Mouse (Mus musculus): ENCODE data around the gene Meis1.

The Meis1 gene

DNA sequence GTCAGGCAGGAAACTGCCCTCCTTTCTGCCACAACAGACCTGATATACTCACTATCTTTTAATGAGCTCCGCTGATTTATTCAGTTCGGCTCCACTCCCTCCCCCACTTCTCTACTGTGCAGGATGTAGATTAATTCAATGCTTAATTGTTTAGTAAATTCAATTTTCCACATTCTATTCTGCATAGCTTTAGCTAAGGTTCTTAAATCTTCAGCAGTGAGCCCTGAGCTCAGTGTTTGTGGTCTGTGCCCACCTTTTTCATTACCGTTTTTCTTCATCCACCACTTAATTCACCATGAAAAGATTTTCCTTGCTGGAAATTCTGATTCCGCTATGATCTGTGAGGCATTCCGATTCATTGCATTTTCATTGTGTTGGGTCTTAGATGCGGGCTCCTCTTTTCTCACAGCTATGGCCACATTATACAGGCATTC lies 28.5 kb downstream of the Meis1 start:
- no peak for DNase-seq (ENCODE audit: low read depth, low spot score)

DNA sequence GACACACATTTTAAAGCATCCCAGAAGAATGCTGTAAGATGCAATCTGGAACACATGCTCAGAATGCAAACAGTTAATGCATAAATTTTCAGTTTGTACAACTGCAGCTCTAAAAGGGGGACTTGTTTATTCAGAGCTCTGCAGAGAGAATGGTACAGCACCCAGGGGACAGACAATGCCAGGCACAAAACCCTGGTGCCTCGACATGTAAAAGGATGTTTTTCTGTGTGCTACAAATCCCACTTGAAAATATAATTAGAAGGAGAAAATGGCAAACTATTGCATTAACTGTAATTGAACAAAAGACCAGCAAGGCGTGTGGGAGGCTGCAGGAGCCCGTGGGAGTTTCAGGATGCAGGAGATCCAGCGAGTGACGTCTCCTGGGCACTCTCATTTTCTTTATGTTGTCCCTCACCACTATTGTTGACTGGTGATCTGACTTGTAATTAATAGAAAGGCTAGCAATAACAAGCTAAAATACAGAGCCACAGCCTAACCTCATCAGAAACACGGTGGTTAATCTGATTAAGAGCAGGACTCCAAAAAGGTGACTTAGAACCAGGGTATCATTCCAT lies 29.0 kb downstream of the Meis1 start:
- no peak for DNase-seq (ENCODE audit: low read depth, low spot score)

DNA sequence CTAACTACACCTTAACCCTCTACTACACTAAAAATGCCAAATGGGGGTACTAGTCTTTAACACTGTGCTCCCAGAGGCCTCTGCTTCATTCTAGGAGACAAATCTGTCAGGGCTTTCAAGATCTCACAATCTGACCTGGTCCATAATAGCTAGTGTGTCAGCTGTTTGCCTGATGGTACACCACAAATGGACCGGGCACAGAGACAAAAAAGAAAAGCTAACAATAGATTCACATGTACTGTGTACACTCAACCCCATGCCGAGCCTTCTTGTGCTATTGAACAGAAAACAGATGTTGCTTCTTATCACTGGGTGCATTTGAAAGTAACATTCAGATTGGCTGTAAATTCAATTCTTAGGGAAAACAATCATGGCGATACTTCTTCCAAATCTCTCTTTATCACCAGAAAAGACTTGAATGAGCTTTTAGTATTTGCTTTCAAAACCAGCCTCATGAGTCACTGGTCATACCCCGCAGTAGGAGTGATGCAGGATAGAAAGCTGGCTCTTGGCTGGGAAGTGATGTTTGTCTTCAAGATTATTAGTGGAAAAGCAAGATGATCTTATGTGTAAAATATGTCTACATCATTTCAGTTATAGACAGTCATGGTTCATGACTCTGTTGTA lies 30.0 kb downstream of the Meis1 start:
- no peak for DNase-seq (ENCODE audit: low read depth, low spot score)

DNA sequence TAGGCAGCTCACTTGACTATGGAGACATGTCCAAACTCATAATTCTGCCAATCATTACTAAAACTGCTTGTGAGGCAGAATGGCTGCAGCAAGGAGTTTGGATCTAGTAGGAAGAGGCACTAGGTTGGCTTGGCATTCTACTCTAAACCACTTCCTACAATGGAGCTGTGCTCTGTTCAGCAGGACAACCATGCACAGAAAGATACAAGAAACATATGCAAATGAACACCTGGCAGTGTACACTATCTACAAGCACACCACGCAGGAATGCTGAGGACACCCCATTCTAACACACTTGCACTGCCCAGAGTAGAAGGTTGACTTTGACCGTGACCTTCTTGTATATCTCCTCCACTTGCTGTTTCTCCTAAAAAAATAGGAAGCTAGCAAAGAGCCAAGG lies 35.0 kb downstream of the Meis1 start:
- DNase-seq (ENCODE audit: low read depth, low spot score) = no peak

DNA sequence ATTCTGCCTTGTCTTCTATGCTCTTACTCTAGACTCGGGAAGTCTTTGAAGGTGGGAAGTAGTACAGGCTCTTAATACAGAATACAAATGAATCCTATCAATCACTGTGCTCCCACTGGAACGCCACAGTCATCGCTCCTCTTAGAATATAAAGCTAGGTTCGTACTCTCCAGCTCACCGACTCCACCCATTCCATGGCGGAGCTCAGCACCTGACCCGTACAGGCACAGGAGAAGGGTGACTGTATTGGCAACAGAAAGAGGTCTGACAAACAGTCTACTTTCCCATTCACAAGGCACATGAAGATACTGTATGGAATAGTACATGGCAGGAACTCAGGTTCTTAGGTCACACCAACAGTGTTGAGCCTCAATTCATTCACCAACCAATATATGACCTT lies 35.5 kb downstream of the Meis1 start:
- DNase-seq (ENCODE audit: low read depth, low spot score) = no peak

DNA sequence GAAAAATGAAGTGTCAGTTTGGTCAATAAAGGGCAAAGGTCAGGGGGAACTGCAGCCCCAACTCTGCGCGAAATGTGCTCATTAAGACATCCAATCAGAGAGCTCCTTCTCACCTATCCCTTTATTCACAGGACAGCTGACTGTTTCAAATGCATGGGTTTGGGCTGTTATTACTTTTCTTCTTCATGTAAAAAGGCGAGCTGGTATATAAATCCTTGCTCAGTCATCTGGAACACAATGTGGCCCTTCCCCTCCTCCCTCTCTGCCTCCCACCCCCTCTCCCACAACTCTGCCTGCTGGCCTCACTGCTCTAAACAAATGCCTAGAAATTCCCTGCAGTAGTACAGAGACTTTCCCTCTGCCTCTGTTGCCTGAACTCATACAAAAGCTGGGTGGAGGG lies 36.5 kb downstream of the Meis1 start:
- peak; percentile 62 for DNase-seq (ENCODE audit: low read depth, low spot score)

DNA sequence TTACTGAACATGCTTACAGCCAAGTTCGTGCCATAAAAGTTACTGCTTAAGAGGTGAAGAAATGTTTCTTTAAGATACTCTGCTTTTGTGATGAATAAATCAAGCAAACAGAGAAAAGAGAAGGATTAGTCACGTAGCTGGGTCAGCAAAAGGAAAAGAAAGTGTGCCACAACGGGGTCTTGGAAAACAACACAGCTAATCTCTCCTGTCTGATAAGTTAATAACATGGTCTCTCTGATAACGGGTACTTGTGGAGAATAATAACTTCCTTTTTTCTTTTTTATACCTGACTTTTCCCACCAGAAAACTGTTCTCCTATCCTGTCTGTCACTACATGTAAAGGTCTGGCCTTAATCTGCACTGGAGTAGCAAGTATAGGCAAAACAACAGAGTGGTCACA lies 37.4 kb downstream of the Meis1 start:
- DNase-seq (ENCODE audit: low read depth, low spot score) = no peak

DNA sequence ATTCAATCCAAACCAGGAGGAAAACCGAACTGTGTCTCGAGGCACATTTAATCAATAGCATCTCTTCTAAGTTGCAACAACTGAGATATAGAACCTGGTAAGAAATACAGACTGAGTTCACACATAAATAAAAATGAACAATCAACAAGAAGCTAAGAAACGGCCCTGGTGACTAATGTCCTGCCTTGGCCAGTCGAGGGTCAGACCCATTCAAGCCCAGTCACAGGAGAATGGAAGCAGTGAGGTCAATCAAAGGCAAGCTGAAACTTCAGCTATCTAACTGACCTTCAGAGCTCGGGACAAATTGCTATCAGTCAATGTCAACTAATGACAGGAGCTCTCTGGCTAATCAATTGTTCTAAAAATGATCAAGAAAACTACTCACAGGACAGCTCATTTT lies 38.2 kb downstream of the Meis1 start:
- no peak for DNase-seq (ENCODE audit: low read depth, low spot score)

DNA sequence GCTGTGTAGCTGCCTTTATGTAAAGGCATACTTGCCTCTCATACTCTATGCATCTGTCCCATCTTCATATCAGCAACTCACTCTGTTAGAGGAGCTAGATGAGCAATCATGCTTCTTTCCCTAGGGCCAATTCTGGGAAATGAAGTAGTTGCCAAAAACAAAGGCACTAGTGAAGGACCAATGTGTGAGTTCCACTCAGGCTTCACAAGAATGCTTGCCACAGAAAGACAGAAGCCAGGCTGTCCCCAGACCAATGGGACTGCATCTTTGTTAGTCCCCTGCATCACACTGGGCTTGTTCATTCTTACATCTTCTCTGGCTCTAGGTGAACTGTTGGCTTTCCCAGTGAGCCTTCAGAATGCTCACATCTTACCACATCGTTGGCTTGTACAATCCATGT lies 43.7 kb downstream of the Meis1 start:
- no peak for DNase-seq (ENCODE audit: low read depth, low spot score)

DNA sequence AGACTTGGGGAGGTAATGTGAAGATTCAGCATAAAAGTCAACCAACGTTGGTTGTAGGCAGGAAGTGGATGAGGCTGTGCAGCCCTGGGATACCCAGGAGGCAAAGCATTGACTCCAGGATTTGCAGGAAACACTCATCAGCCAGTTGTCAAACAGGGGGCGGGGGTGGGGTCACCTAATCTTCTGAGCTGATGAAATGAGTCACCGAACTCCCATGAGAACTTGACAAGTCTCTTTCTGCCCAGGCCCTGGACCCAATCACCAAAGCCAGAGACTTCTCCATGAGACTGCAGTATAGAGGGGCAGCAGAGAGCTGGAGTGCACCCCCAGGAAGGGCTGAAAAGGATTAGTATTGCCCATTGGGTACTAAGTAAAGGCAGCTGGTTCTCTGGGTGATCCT lies 45.0 kb downstream of the Meis1 start:
- no peak for DNase-seq (ENCODE audit: low read depth, low spot score)

DNA sequence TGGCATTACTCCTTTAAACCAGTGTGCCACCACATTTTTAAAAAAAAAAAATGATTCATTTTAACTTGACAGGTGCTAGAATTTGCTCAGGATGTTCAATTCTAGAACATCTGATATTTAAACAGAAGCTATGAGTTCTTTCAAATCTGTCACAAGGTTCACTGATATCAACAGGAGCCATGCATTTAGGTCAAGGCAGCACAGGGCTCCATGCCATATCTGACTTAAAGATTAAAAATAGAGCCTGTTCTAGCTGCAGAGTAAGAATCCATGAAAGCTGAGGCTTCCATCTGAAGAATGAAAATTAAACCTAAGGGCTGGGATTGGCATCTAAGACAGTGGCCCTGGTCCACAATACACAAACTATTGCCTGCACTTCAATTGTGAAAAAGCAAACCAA lies 45.8 kb downstream of the Meis1 start:
- no peak for DNase-seq (ENCODE audit: low read depth, low spot score)

DNA sequence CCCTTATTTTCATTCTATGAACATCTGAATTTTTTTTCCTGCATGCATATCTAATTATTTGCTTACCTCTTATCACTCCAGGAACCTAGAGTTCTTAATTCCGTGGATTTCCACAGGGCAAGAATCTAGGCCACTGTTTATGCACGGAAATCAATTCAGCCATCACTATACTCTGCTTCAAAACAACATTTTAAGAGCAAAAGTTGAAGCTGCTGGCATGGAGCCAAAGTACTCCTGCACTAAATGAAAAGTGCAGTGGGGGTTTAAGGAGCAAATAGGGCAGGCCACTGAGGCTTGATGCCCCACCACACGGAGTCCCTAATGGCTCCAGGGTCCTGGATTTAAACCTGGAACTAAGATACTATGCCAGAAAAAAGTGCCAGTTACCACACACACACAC lies 47.2 kb downstream of the Meis1 start:
- DNase-seq (ENCODE audit: low read depth, low spot score) = peak; percentile 41

DNA sequence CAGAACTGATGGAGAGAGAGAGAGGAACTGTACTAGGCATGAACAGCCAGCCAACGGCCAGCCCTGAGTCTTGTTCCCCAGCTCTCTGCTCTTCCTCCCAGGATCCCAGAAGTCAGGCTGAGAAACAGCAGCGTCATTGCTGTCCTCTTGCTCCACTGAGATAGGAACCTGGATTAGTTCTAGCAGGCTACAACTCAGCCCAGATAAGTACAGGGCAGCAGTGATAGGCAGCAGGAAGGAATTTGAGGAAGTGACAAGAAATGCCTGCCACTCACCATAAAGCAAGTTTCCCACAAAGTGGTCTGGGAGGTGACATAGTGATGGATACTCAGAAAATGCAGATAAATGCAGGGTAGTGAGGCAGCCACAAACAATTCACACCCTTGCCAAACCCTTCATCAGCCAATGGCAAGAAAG lies 48.9 kb downstream of the Meis1 start:
- DNase-seq (ENCODE audit: low read depth, low spot score) = no peak

DNA sequence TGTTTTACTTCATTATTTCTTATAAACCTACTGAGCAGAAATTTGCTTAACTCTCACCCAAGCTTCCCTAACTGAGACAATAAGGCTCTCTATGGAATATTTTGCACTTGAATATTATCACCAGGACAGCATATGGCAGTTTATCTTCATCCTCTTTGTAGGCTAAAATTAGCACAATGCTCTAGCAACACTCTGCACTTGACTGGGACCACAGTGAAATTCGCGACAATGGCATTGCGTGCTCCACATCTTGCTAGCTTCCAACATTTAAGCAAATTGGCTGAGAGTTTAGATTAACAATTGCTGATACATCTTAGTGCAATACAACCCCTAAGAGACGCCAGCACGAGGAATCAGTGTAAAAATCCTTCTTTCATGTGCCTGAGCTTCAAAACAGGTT lies 54.4 kb downstream of the Meis1 start:
- DNase-seq (ENCODE audit: low read depth, low spot score) = no peak

DNA sequence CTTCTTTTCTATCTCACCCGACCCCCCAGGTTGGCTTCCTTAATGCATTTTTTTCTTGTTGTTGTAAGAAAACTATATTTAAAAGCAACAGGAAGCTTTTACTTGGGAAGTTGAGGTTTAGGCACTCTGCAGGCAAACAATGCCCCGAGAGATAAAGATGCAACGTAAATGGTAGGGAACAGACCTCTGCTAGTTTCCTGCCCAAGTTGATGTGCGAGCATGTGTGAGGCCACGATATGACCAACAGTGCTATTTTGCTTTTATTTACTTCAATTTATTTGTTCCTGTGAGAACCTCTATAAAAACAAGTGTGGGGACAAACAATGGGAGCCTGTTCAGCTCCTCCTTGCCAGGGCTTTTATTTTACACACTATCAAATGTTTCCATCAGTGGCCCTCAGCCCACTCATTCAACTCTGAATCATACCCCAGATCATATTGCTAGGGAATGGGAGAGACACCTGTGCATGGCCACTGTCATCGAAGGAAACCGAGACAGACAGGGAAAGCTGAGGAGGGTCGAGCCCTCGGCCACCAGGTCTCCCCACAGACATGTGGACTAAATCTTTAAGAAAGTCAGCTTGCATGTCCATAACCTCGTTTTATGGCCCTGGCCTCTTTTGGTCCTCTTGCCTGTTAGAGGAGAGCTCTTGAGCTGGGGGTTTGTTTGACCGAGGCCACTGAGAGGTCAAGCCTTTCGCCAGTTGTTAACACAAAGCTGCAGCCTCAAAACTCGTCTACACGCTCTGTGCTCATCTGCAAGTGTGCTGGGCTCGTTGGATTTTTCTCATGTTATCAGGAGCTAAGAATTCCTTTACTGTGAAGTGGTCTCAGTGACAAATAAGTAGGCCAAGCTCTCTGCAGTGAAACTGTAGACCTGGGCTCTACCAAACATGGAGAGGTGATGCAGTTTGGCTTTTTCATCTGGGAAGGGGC lies 55.3 kb downstream of the Meis1 start:
- DNase-seq (ENCODE audit: low read depth, low spot score) = no peak

DNA sequence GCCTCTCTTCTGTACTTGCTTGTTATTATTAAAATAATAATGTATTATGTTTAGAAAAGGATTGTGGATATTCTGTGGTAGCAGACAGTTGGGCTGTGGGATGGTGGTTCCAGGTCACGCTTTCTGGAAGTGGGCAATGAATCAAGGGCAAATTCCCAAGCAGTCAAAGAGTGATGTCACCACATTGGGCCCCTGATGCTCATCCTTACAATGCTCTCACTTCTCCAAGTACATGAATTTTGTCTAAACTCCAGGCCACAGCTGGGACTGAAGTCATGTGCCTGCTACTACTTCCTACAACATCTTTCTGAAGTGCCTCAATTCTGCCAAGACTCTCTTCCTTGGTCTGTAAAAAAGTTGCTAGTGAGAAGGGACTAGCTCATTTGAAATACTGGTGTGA lies 59.3 kb downstream of the Meis1 start:
- DNase-seq (ENCODE audit: low read depth, low spot score) = no peak

DNA sequence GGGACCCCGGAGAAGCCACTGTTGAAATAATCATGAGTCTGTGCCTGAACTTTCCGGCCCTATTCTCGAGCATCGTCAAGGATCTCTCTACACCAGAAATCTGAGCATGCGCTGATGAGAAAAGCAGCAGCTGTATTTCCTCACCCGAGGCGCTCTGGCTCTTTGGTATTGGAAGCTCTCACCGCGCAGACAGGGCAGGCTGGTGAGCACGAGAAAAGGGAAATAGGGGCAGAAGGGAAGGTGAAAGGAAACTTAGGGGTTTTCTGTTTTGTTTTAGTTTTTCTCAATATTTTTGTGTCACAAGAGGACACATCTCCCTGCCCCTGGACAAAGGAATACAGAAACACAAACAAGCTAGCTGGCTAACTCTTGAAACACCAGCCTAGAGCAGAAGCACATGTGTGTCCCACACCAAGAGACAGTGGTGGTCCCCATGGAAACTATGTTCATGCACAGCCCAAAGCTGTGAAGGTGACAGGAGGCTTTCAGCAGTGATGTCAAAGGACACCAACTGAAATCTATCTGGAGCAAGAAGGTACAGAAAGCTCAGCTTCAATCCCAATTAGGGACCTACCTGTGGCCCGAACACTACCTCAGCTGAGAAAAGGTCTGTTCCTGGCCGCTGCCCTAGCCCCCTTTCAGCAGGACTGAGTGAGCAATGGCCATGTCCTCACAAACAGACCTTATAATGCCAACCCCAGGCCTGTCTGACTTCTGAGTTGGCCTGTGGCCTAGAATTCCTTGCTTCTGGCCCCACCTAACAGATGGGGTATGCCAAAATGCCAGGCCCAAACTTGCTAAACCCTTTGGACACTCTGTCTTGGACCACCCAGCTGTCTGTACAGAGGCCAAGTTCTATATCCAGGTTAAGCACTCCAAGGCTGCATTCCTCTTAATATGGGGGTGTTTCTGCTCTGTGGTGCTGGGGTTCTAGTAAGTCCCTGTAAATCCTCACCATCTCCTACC lies 60.7 kb downstream of the Meis1 start:
- no peak for DNase-seq (ENCODE audit: low read depth, low spot score)

DNA sequence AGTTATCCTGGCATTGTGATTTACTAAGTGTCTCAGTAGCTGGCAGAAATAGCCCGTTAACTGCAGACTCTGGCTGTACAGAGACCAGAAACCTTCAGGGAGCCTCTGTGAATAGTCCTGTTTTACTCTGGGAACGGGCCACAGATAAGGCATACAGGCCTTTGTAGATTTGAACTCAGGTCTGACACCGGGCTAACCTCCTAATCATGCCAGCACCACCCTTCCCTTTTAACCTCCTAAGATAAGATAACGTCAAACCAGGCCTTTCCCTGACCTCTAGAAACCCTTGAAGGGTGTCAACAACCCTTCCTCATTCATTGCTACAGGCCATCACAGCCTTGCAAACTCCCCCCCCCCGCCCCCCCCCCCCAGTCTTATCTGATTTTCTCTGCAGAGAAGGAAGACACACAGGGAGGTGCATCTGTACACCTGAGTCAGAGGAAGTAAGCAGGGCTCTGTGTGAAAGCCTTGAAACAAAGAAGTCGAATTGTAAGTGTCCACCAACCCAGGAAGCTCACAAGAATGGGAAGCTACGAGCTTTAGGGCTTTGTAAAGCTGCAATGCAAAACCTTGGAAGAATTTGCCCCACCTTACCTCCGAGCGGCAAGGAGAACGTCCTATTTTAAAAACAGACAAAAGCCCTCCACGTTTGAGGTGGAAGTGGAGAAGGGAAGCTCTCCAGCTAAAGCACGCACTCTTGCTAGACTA lies 61.5 kb downstream of the Meis1 start:
- DNase-seq (ENCODE audit: low read depth, low spot score) = no peak

DNA sequence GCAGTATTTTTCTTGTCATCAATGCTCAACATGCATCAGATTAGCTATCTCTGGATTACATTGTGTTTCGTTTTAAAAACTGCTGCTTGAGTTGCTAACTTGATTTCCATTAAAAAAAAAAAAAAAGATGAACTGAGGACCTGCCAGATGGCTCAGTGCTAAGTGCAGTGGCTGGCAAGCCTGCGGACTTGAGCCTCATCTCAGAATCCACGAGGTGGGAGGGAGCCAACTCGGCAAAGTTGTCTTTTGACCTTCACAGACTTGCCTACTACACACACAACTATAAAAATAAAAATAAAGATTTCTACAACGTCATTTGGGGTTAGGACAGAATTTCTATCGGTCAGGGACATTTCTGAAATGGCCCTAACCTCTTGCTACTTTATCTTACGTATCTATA lies 62.8 kb downstream of the Meis1 start:
- DNase-seq (ENCODE audit: low read depth, low spot score) = no peak

DNA sequence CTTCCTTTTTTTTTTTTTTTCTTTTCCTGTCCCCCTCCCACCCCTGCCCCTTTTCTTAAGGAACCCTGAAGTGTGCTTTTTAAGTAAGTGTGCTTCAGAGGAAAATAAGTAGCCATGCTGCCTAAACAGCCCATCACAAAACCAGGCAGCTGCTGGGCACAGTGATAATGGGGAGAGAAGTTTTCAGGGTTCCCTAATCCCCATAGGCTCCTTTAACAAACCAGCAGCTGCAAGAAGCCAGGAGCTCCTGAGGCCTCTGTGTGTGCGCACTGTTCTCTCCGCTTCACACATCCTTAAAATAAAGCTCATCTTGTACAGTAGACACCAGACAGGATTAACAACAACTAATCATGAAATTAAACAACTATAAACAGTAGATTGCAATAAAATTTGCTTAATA lies 63.9 kb downstream of the Meis1 start:
- DNase-seq (ENCODE audit: low read depth, low spot score) = no peak

DNA sequence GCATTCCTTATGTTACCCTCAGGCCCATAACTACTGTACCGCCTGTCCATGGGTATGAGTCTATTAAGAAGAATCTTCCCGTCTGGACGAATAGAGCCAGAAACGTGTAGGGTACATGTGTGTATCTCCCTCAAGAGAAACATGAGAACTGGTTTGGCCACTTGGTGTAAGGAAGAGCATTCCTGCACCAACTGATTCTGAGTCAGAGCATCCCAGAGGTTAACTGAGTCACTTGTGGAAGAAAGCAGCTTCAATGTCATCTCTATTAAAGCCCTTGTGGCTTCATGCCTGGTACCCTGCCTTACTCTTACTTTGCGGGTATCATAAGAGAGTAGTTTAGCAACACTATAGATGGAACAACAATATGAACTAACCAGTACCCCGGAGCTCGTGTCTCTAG lies 64.9 kb downstream of the Meis1 start:
- DNase-seq (ENCODE audit: low read depth, low spot score) = no peak
